Mouse (Mus musculus) thymus, adult 2 months (tissue): Measurements from ENCODE around the gene Suclg2. TPM values are rescaled to one million over a fixed set of nuclear protein-coding genes. Genes with fewer than 3 reads are reported as not detected.

Source experiments
- DNase-seq: peaks from one replicate; pipeline ENCODE4 v3.0.0; 2021
- H3K27ac ChIP-seq: fragments of 200-500 bp; 2 replicates; pipeline ENCODE4 v1.5.1; 2012; ENCODE audit warnings: low read length, control low read depth; ENCODE audit not compliant: control insufficient read depth, insufficient read depth
- H3K27me3 ChIP-seq: fragments of 200-500 bp; 2 replicates; pipeline ENCODE4 v1.6.1; 2012; ENCODE audit warnings: mild to moderate bottlenecking, low read length, moderate library complexity, mixed read lengths; ENCODE audit not compliant: control insufficient read depth, insufficient read depth
- H3K36me3 ChIP-seq: fragments of 200-500 bp; 2 replicates; pipeline ENCODE4 v1.6.1; 2012; ENCODE audit warnings: mild to moderate bottlenecking, low read length, moderate library complexity; ENCODE audit not compliant: control insufficient read depth, insufficient read depth
- H3K4me1 ChIP-seq: fragments of 200-500 bp; replicated peaks from 2 replicates; pipeline ENCODE4 v1.6.1; 2012; ENCODE audit warnings: low read length; ENCODE audit not compliant: control insufficient read depth, insufficient read depth
- H3K4me3 ChIP-seq: fragments of 200-500 bp; 2 replicates; pipeline ENCODE4 v1.5.1; 2012; ENCODE audit warnings: mild to moderate bottlenecking, low read length, control low read depth, moderate library complexity; ENCODE audit not compliant: control insufficient read depth, insufficient read depth
- CTCF ChIP-seq: fragments of 200-500 bp; IDR thresholded peaks from 2 replicates; pipeline ENCODE4 v1.5.1; 2012; ENCODE audit warnings: mild to moderate bottlenecking, control low read depth, low read length, moderate library complexity, borderline replicate concordance; ENCODE audit not compliant: control insufficient read depth, poor library complexity, insufficient read depth; ENCODE audit errors: extremely low read depth
- POLR2A ChIP-seq: fragments of 200-500 bp; IDR thresholded peaks from 2 replicates; pipeline ENCODE4 v1.6.1; 2012; ENCODE audit warnings: mild to moderate bottlenecking, low read length, control low read depth, moderate library complexity; ENCODE audit not compliant: control insufficient read depth, poor library complexity, insufficient read depth; ENCODE audit errors: extremely low read depth
- WGBS: fragments of 180-500 bp; shearing (Covaris S2); methylation state at CpG from one replicate; pipeline ENCODE4 v1.1.7; 2018; 5-methylcytosine and 5-hydroxymethylcytosine counted together
- polyA plus RNA-seq: library from polyadenylated mRNA; depleted of rRNA; stranded (reverse); fragments of >200 nt; gene quantifications from 2 replicates; pipeline ENCODE4 v1.2.3, GENCODE M21; 2012

Suclg2 gene
- polyA plus RNA-seq, 1 experiment, result 8.7 TPM

GRCm38 (mm10) chr6:95649123-95649663 is 69.4 kb downstream of the Suclg2 start:
- no peak overlapping the region for H3K27ac ChIP-seq
- DNase-seq, result no peak
- no peak for TF ChIP-seq CTCF
- TF ChIP-seq POLR2A, result no peak
- H3K4me3 ChIP-seq, result no peak overlapping the region
- no peaks in the 10 kb centered on the region for H3K27me3 ChIP-seq
- WGBS, result 95% methylated on average over 10 of the region's 10 CpGs
- H3K36me3 ChIP-seq, result no peaks in the 10 kb centered on the region
- peaks cover 2% of the 10 kb centered on the region; the same call in 1 of the 2 replicates for H3K4me1 ChIP-seq

- Histone ChIP-seq H3K4me1 (no peaks in the 10 kb centered on the region), H3K4me3 (no peak overlapping the region), H3K36me3 (no peaks in the 10 kb centered on the region), H3K27ac (no peak overlapping the region), H3K27me3 (no peaks in the 10 kb centered on the region)
- no peak for DNase-seq
- WGBS, result 95% methylated on average over 2 of the region's 2 CpGs
- TF ChIP-seq POLR2A (no peak), CTCF (no peak)
These were observed 81.2 kb downstream of the Suclg2 start for GRCm38 (mm10) chr6:95637416-95637815.

- Histone ChIP-seq H3K27ac (no peak overlapping the region), H3K36me3 (no peaks in the 10 kb centered on the region), H3K4me3 (no peak overlapping the region), H3K27me3 (no peaks in the 10 kb centered on the region), H3K4me1 (no peaks in the 10 kb centered on the region)
- TF ChIP-seq CTCF (no peak), POLR2A (no peak)
- WGBS, result 96% methylated on average over 2 of the region's 2 CpGs
- DNase-seq, result no peak
These were observed 83.2 kb downstream of the Suclg2 start for GRCm38 (mm10) chr6:95635411-95635810.

- H3K27me3 ChIP-seq, result no peaks in the 10 kb centered on the region
- no peak overlapping the region for H3K4me3 ChIP-seq
- no peak overlapping the region for H3K27ac ChIP-seq
- TF ChIP-seq CTCF, result no peak
- no peak for TF ChIP-seq POLR2A
- H3K4me1 ChIP-seq, result no peaks in the 10 kb centered on the region
- 86% methylated on average over 7 of the region's 7 CpGs for WGBS
- no peak for DNase-seq
- H3K36me3 ChIP-seq, result no peaks in the 10 kb centered on the region
These were observed 89.5 kb downstream of the Suclg2 start for GRCm38 (mm10) chr6:95629071-95629470.

GRCm38 (mm10) chr6:95621821-95622220 is 96.8 kb downstream of the Suclg2 start:
- Histone ChIP-seq H3K4me3 (no peak overlapping the region), H3K27me3 (no peaks in the 10 kb centered on the region), H3K27ac (no peak overlapping the region), H3K36me3 (no peaks in the 10 kb centered on the region), H3K4me1 (no peaks in the 10 kb centered on the region)
- WGBS, result 78% methylated on average over 2 of the region's 2 CpGs
- no peak for DNase-seq
- TF ChIP-seq CTCF, result no peak
- TF ChIP-seq POLR2A, result no peak

GRCm38 (mm10) chr6:95620804-95621203 is 97.8 kb downstream of the Suclg2 start:
- Histone ChIP-seq H3K27ac (no peak overlapping the region), H3K27me3 (no peaks in the 10 kb centered on the region), H3K4me1 (no peaks in the 10 kb centered on the region), H3K4me3 (no peak overlapping the region), H3K36me3 (no peaks in the 10 kb centered on the region)
- DNase-seq, result no peak
- TF ChIP-seq CTCF, result no peak
- no peak for TF ChIP-seq POLR2A
- WGBS, result 85% methylated on average over 4 of the region's 4 CpGs

- TF ChIP-seq CTCF, result no peak
- no peak for TF ChIP-seq POLR2A
- no peaks in the 10 kb centered on the region for H3K4me1 ChIP-seq
- H3K36me3 ChIP-seq, result no peaks in the 10 kb centered on the region
- no peak overlapping the region for H3K4me3 ChIP-seq
- no peak overlapping the region for H3K27ac ChIP-seq
- DNase-seq, result no peak
- H3K27me3 ChIP-seq, result no peaks in the 10 kb centered on the region
These were observed 98.8 kb downstream of the Suclg2 start for GRCm38 (mm10) chr6:95619817-95620216.
